Mouse (Mus musculus) hindbrain, embryonic 14.5 days (tissue): ENCODE measurements around the gene Naaladl2. TPM values are rescaled to one million over a fixed set of nuclear protein-coding genes. Genes with fewer than 3 reads are reported as not detected.

Experiments used
- ATAC-seq: fragments of 200-750 bp; cut with Nextera tagmentation; 2 replicates; pipeline ENCODE4 v1.8.0; 2017; ENCODE audit warnings: moderate number of reproducible peaks, mild to moderate bottlenecking, moderate TSS enrichment, moderate library complexity; ENCODE audit not compliant: low FRiP score
- DNase-seq: peaks from one replicate; pipeline ENCODE4 v3.0.0-alpha.2; 2015; ENCODE audit warnings: low spot score
- H3K27ac ChIP-seq: fragments of 300-500 bp; sonication (generic); 2 replicates; pipeline ENCODE4 v1.5.1; 2014; ENCODE audit warnings: mild to moderate bottlenecking, moderate library complexity
- H3K27me3 ChIP-seq: fragments of 300-500 bp; sonication (generic); 2 replicates; pipeline ENCODE4 v1.6.1; 2014; ENCODE audit warnings: mild to moderate bottlenecking, low read length, mixed read lengths; ENCODE audit not compliant: control insufficient read depth, insufficient read depth
- H3K36me3 ChIP-seq: fragments of 300-500 bp; sonication (generic); replicated peaks from 2 replicates; pipeline ENCODE4 v1.6.1; 2014; ENCODE audit not compliant: control insufficient read depth, insufficient read depth
- H3K4me1 ChIP-seq: fragments of 300-500 bp; sonication (generic); replicated peaks from 2 replicates; pipeline ENCODE4 v1.6.1; 2014; ENCODE audit warnings: antibody characterized with exemption, low read length, mixed read lengths; ENCODE audit not compliant: control insufficient read depth, insufficient read depth
- H3K4me2 ChIP-seq: fragments of 300-500 bp; sonication (generic); replicated peaks from 2 replicates; pipeline ENCODE4 v1.6.1; 2014; ENCODE audit warnings: mild to moderate bottlenecking, moderate library complexity
- H3K4me3 ChIP-seq: fragments of 300-500 bp; sonication (generic); replicated peaks from 2 replicates; pipeline ENCODE4 v1.5.1; 2014; ENCODE audit warnings: mild to moderate bottlenecking, low read length
- H3K9ac ChIP-seq: fragments of 300-500 bp; sonication (generic); 2 replicates; pipeline ENCODE4 v1.6.1; 2014
- H3K9me3 ChIP-seq: fragments of 300-500 bp; sonication (generic); 2 replicates; pipeline ENCODE4 v1.6.1; 2016; ENCODE audit warnings: low read length; ENCODE audit not compliant: control insufficient read depth
- WGBS: fragments of 180-500 bp; shearing (Covaris S2); extraction: QIAGEN DNeasy Blood & Tissue Kit; methylation state at CpG from one replicate; pipeline ENCODE4 v1.1.7; 2014; 5-methylcytosine and 5-hydroxymethylcytosine counted together
- polyA plus RNA-seq: library from polyadenylated mRNA; unstranded; fragments of >200 nt; fragmentation: Nextera tagmentation; extraction: Ambion mirVana; gene quantifications from 2 replicates; pipeline ENCODE4 v1.2.1, GENCODE M21; 2014

Naaladl2 gene
- polyA plus RNA-seq, 1 experiment from 2014 or later, result 0.63 TPM

GRCm38 (mm10) chr3:24668052-24668916 lies 475.8 kb downstream of the Naaladl2 start:
- Histone ChIP-seq H3K9ac (no peak overlapping the region), H3K4me2 (no peak overlapping the region), H3K4me1 (no peaks in the 10 kb centered on the region), H3K4me3 (no peak overlapping the region), H3K27ac (no peak overlapping the region), H3K36me3 (no peaks in the 10 kb centered on the region), H3K9me3 (no peaks in the 10 kb centered on the region), H3K27me3 (no peaks in the 10 kb centered on the region)
- 92% methylated on average over 3 of the region's 3 CpGs for WGBS
- DNase-seq, result no peak
- no peak for ATAC-seq

- ATAC-seq (no peak), DNase-seq (no peak)
- H3K4me2 ChIP-seq, result no peak overlapping the region
- no peaks in the 10 kb centered on the region for H3K27me3 ChIP-seq
- 82% methylated on average over 1 of the region's 1 CpGs for WGBS
- no peak overlapping the region for H3K27ac ChIP-seq
- H3K36me3 ChIP-seq, result no peaks in the 10 kb centered on the region
- H3K4me1 ChIP-seq, result no peaks in the 10 kb centered on the region
- no peak overlapping the region for H3K9ac ChIP-seq
- H3K9me3 ChIP-seq, result no peaks in the 10 kb centered on the region
- no peak overlapping the region for H3K4me3 ChIP-seq
Measured at GRCm38 (mm10) chr3:24665408-24665807, 478.7 kb downstream of the Naaladl2 start.

GRCm38 (mm10) chr3:24663749-24664148 lies 480.3 kb downstream of the Naaladl2 start:
- H3K9ac ChIP-seq, result no peak overlapping the region

GRCm38 (mm10) chr3:24630032-24630431 lies 514.0 kb downstream of the Naaladl2 start:
- DNase-seq, result no peak
- 56% methylated on average over 1 of the region's 1 CpGs for WGBS

More at GRCm38 (mm10) chr3:24663749-24664148, 480.3 kb downstream of the Naaladl2 start:
- no peak for DNase-seq
- no peak overlapping the region for H3K27ac ChIP-seq
- no peak for ATAC-seq
- no peak overlapping the region for H3K4me2 ChIP-seq
- no peaks in the 10 kb centered on the region for H3K36me3 ChIP-seq
- no peak overlapping the region for H3K4me3 ChIP-seq
- no peaks in the 10 kb centered on the region for H3K27me3 ChIP-seq
- no peaks in the 10 kb centered on the region for H3K4me1 ChIP-seq
- H3K9me3 ChIP-seq, result no peaks in the 10 kb centered on the region

GRCm38 (mm10) chr3:24605485-24605884 lies 538.6 kb downstream of the Naaladl2 start:
- Histone ChIP-seq H3K36me3 (no peaks in the 10 kb centered on the region), H3K4me1 (no peaks in the 10 kb centered on the region), H3K9ac (no peak overlapping the region), H3K4me2 (no peak overlapping the region), H3K9me3 (no peaks in the 10 kb centered on the region), H3K4me3 (no peak overlapping the region), H3K27ac (no peak overlapping the region), H3K27me3 (no peaks in the 10 kb centered on the region)
- DNase-seq (peak; percentile 36), ATAC-seq (peak; percentile 78)

More at GRCm38 (mm10) chr3:24630032-24630431, 514.0 kb downstream of the Naaladl2 start:
- Histone ChIP-seq H3K9ac (no peak overlapping the region), H3K4me2 (no peak overlapping the region), H3K36me3 (no peaks in the 10 kb centered on the region), H3K4me3 (no peak overlapping the region), H3K27me3 (no peaks in the 10 kb centered on the region), H3K27ac (no peak overlapping the region), H3K4me1 (no peaks in the 10 kb centered on the region), H3K9me3 (no peaks in the 10 kb centered on the region)
- no peak for ATAC-seq

- Histone ChIP-seq H3K27ac (no peak overlapping the region), H3K4me2 (no peak overlapping the region), H3K36me3 (no peaks in the 10 kb centered on the region), H3K9ac (no peak overlapping the region), H3K4me3 (no peak overlapping the region), H3K9me3 (no peaks in the 10 kb centered on the region), H3K27me3 (no peaks in the 10 kb centered on the region), H3K4me1 (no peaks in the 10 kb centered on the region)
- WGBS, result 56% methylated on average over 3 of the region's 3 CpGs
- no peak for DNase-seq
- ATAC-seq, result no peak
Measured at GRCm38 (mm10) chr3:24604791-24605320, 539.2 kb downstream of the Naaladl2 start.

- no peak overlapping the region for H3K27ac ChIP-seq
- H3K9ac ChIP-seq, result no peak overlapping the region
- ATAC-seq (no peak), DNase-seq (no peak)
- H3K4me3 ChIP-seq, result no peak overlapping the region
- no peaks in the 10 kb centered on the region for H3K36me3 ChIP-seq
- no peaks in the 10 kb centered on the region for H3K9me3 ChIP-seq
- H3K4me2 ChIP-seq, result no peak overlapping the region
- H3K27me3 ChIP-seq, result no peaks in the 10 kb centered on the region
- WGBS, result 82% methylated on average over 2 of the region's 2 CpGs
- no peaks in the 10 kb centered on the region for H3K4me1 ChIP-seq
Measured at GRCm38 (mm10) chr3:24595447-24595846, 548.6 kb downstream of the Naaladl2 start.

- Histone ChIP-seq H3K9me3 (no peaks in the 10 kb centered on the region), H3K9ac (no peak overlapping the region), H3K36me3 (no peaks in the 10 kb centered on the region), H3K27ac (no peak overlapping the region), H3K4me3 (no peak overlapping the region), H3K4me2 (no peak overlapping the region), H3K4me1 (no peaks in the 10 kb centered on the region), H3K27me3 (no peaks in the 10 kb centered on the region)
- no peak for ATAC-seq
- WGBS, result 88% methylated on average over 1 of the region's 1 CpGs
- DNase-seq, result no peak
Measured at GRCm38 (mm10) chr3:24556617-24557016, 587.4 kb downstream of the Naaladl2 start.

GRCm38 (mm10) chr3:24553701-24554100 lies 590.4 kb downstream of the Naaladl2 start:
- H3K4me1 ChIP-seq, result no peaks in the 10 kb centered on the region
- DNase-seq, result no peak
- ATAC-seq, result no peak
- no peaks in the 10 kb centered on the region for H3K36me3 ChIP-seq
- WGBS, result 86% methylated on average over 5 of the region's 5 CpGs
- H3K4me3 ChIP-seq, result no peak overlapping the region
- H3K9ac ChIP-seq, result no peak overlapping the region
- no peak overlapping the region for H3K27ac ChIP-seq
- H3K4me2 ChIP-seq, result no peak overlapping the region
- no peaks in the 10 kb centered on the region for H3K9me3 ChIP-seq
- H3K27me3 ChIP-seq, result no peaks in the 10 kb centered on the region
